Mouse (Mus musculus) lung, postnatal 0 days (tissue): ENCODE measurements at regions not wholly inside any gene's neighbourhood (a gene's known extent, or its start where the extent isn't known, plus 50 kb on each side); places are given as distances from the start of the nearest gene placed in this dataset.

ENCODE experiments used
- ATAC-seq: fragments of 200-750 bp; cut with Nextera tagmentation; 2 replicates; pipeline ENCODE4 v1.8.0; 2017; ENCODE audit warnings: moderate library complexity
- DNase-seq: peaks from one replicate; pipeline ENCODE4 v3.0.0-alpha.2; 2016; ENCODE audit warnings: low spot score
- H3K27ac ChIP-seq: fragments of 300-500 bp; sonication (generic); 2 replicates; pipeline ENCODE4 v1.5.1; 2014; ENCODE audit warnings: antibody characterized with exemption, mild to moderate bottlenecking, low read length, mixed read lengths
- H3K27me3 ChIP-seq: fragments of 300-500 bp; sonication (generic); replicated peaks from 2 replicates; pipeline ENCODE4 v1.6.1; 2014; ENCODE audit warnings: low read length, mixed read lengths; ENCODE audit not compliant: insufficient read depth
- H3K36me3 ChIP-seq: fragments of 300-500 bp; sonication (generic); 2 replicates; pipeline ENCODE4 v1.6.1; 2014; ENCODE audit warnings: low read length, mixed read lengths; ENCODE audit not compliant: insufficient read depth
- H3K4me1 ChIP-seq: fragments of 300-500 bp; sonication (generic); 2 replicates; pipeline ENCODE4 v1.6.1; 2014; ENCODE audit warnings: antibody characterized with exemption, low read depth, low read length, mixed read lengths; ENCODE audit not compliant: insufficient read depth
- H3K4me2 ChIP-seq: fragments of 300-500 bp; sonication (generic); replicated peaks from 2 replicates; pipeline ENCODE4 v1.6.1; 2014; ENCODE audit warnings: low read depth, mild to moderate bottlenecking, low read length, moderate library complexity, mixed read lengths
- H3K4me3 ChIP-seq: fragments of 300-500 bp; sonication (generic); 2 replicates; pipeline ENCODE4 v1.5.1; 2014; ENCODE audit warnings: low read depth, low read length
- H3K9ac ChIP-seq: fragments of 300-500 bp; sonication (generic); replicated peaks from 2 replicates; pipeline ENCODE4 v1.6.1; 2014; ENCODE audit warnings: low read depth, mild to moderate bottlenecking
- H3K9me3 ChIP-seq: fragments of 300-500 bp; sonication (generic); 2 replicates; pipeline ENCODE4 v1.6.1; 2016; ENCODE audit warnings: low read length, mixed read lengths
- CTCF ChIP-seq: IDR thresholded peaks from 2 replicates; pipeline ENCODE4 v1.5.1; 2016; ENCODE audit warnings: antibody characterized with exemption, mild to moderate bottlenecking
- EP300 ChIP-seq: IDR thresholded peaks from 2 replicates; pipeline ENCODE4 v1.6.1; 2016; ENCODE audit warnings: antibody characterized with exemption, mild to moderate bottlenecking, control low read depth
- WGBS: fragments of 180-500 bp; shearing (Covaris S2); extraction: QIAGEN DNeasy Blood & Tissue Kit; methylation state at CpG from one replicate; pipeline ENCODE4 v1.1.7; 2014; 5-methylcytosine and 5-hydroxymethylcytosine counted together

- H3K27me3 ChIP-seq, result no peaks in the 10 kb centered on the region
- H3K9me3 ChIP-seq, result no peaks in the 10 kb centered on the region
- H3K9ac ChIP-seq, result no peak overlapping the region
- DNase-seq (no peak), ATAC-seq (no peak)
- no peaks in the 10 kb centered on the region for H3K36me3 ChIP-seq
- TF ChIP-seq EP300, result no peak
- TF ChIP-seq CTCF, result no peak
- WGBS, result 88% methylated on average over 5 of the region's 5 CpGs
- no peak overlapping the region for H3K27ac ChIP-seq
- H3K4me3 ChIP-seq, result no peak overlapping the region
- H3K4me1 ChIP-seq, result no peaks in the 10 kb centered on the region
- H3K4me2 ChIP-seq, result no peak overlapping the region
These were observed 198.6 kb upstream of the Hnrnpa3 start for GRCm38 (mm10) chr2:75460419-75460818.

- H3K4me1 ChIP-seq, result no peaks in the 10 kb centered on the region
- TF ChIP-seq EP300 (no peak), CTCF (no peak)
These were observed 198.0 kb upstream of the Hnrnpa3 start for GRCm38 (mm10) chr2:75461019-75461418.

GRCm38 (mm10) chr2:75461421-75461991 lies 197.6 kb upstream of the Hnrnpa3 start:
- H3K4me2 ChIP-seq, result no peak overlapping the region
- no peaks in the 10 kb centered on the region for H3K9me3 ChIP-seq
- no peaks in the 10 kb centered on the region for H3K4me1 ChIP-seq
- H3K9ac ChIP-seq, result no peak overlapping the region
- ATAC-seq, result no peak
- WGBS, result 75% methylated on average over 10 of the region's 10 CpGs
- no peaks in the 10 kb centered on the region for H3K27me3 ChIP-seq
- H3K27ac ChIP-seq, result no peak overlapping the region
- no peaks in the 10 kb centered on the region for H3K36me3 ChIP-seq
- no peak overlapping the region for H3K4me3 ChIP-seq
- no peak for DNase-seq
- TF ChIP-seq CTCF (no peak), EP300 (no peak)

More at GRCm38 (mm10) chr2:75461019-75461418, 198.0 kb upstream of the Hnrnpa3 start:
- ATAC-seq (no peak), DNase-seq (no peak)
- no peaks in the 10 kb centered on the region for H3K9me3 ChIP-seq
- no peak overlapping the region for H3K9ac ChIP-seq
- H3K36me3 ChIP-seq, result no peaks in the 10 kb centered on the region
- no peaks in the 10 kb centered on the region for H3K27me3 ChIP-seq
- H3K27ac ChIP-seq, result no peak overlapping the region
- H3K4me3 ChIP-seq, result no peak overlapping the region
- H3K4me2 ChIP-seq, result no peak overlapping the region
- 69% methylated on average over 5 of the region's 5 CpGs for WGBS

- 84% methylated on average over 5 of the region's 5 CpGs for WGBS
- Histone ChIP-seq H3K9me3 (no peaks in the 10 kb centered on the region), H3K9ac (no peak overlapping the region), H3K4me2 (no peak overlapping the region), H3K4me1 (no peaks in the 10 kb centered on the region), H3K36me3 (no peaks in the 10 kb centered on the region), H3K27ac (no peak overlapping the region), H3K27me3 (no peaks in the 10 kb centered on the region), H3K4me3 (no peak overlapping the region)
- no peak for DNase-seq
- no peak for ATAC-seq
- TF ChIP-seq CTCF, result no peak
These were observed 196.9 kb upstream of the Hnrnpa3 start for GRCm38 (mm10) chr2:75462030-75462671.

- Histone ChIP-seq H3K9ac (no peak overlapping the region), H3K4me1 (no peaks in the 10 kb centered on the region), H3K4me3 (no peak overlapping the region), H3K27ac (no peak overlapping the region), H3K9me3 (no peaks in the 10 kb centered on the region), H3K36me3 (no peaks in the 10 kb centered on the region), H3K27me3 (no peaks in the 10 kb centered on the region), H3K4me2 (no peak overlapping the region)
- 50% methylated on average over 9 of the region's 9 CpGs for WGBS
- TF ChIP-seq EP300 (no peak), CTCF (no peak)
- ATAC-seq (no peak), DNase-seq (no peak)
These were observed 196.0 kb upstream of the Hnrnpa3 start for GRCm38 (mm10) chr2:75463091-75463490.

- ATAC-seq (no peak), DNase-seq (no peak)
- Histone ChIP-seq H3K36me3 (no peaks in the 10 kb centered on the region), H3K4me1 (no peaks in the 10 kb centered on the region), H3K27me3 (no peaks in the 10 kb centered on the region), H3K9me3 (no peaks in the 10 kb centered on the region), H3K4me3 (no peak overlapping the region), H3K27ac (no peak overlapping the region), H3K4me2 (no peak overlapping the region), H3K9ac (no peak overlapping the region)
- no peak for TF ChIP-seq CTCF
- TF ChIP-seq EP300, result no peak
- 51% methylated on average over 2 of the region's 2 CpGs for WGBS
These were observed 194.6 kb upstream of the Hnrnpa3 start for GRCm38 (mm10) chr2:75464429-75464828.
